Mouse (Mus musculus): ENCODE data around the gene Trpm4. TPM values are rescaled to one million over a fixed set of nuclear protein-coding genes. Genes with fewer than 3 reads are reported as not detected.

Trpm4 gene
- polyA plus RNA-seq, 1 experiment from 2014 or later = 19.6 TPM

GRCm38 (mm10) chr7:45328841-45329475, 4.6 kb downstream of the Trpm4 start:
- no peak overlapping the region for H3K27ac ChIP-seq (ENCODE audit: low read length)
- peaks cover 6% of the 10 kb centered on the region for H3K4me1 ChIP-seq (replicated peaks; ENCODE audit: control insufficient read depth, insufficient read depth, low read length)
- H3K4me2 ChIP-seq (ENCODE audit: low read depth, low read length) = no peak overlapping the region
- no peak overlapping the region for H3K4me3 ChIP-seq (ENCODE audit: low read length)
- peaks cover 14% of the 10 kb centered on the region for H3K36me3 ChIP-seq (ENCODE audit: control insufficient read depth, insufficient read depth, low read length)
- peaks cover 2% of the 10 kb centered on the region; the same call in 1 of the 2 replicates for H3K9me3 ChIP-seq (ENCODE audit: control insufficient read depth, low read length)
- H3K27me3 ChIP-seq (ENCODE audit: control insufficient read depth, insufficient read depth, low read depth, low read length) = no peaks in the 10 kb centered on the region
- no peak overlapping the region for H3K9ac ChIP-seq (ENCODE audit: low read length)
- 77% methylated on average over 13 of the region's 13 CpGs for WGBS
- no peak for ATAC-seq (ENCODE audit: low read depth)

- Histone ChIP-seq H3K9me3 (ENCODE audit: control insufficient read depth, low read length) (peaks cover 2% of the 10 kb centered on the region; the same call in 1 of the 2 replicates), H3K4me1 (replicated peaks; ENCODE audit: control insufficient read depth, insufficient read depth, low read length) (no peaks in the 10 kb centered on the region), H3K9ac (ENCODE audit: low read length) (no peak overlapping the region), H3K4me2 (ENCODE audit: low read depth, low read length) (no peak overlapping the region), H3K27me3 (ENCODE audit: control insufficient read depth, insufficient read depth, low read depth, low read length) (no peaks in the 10 kb centered on the region), H3K27ac (ENCODE audit: low read length) (no peak overlapping the region), H3K4me3 (ENCODE audit: low read length) (no peak overlapping the region), H3K36me3 (ENCODE audit: control insufficient read depth, insufficient read depth, low read length) (peaks cover 20% of the 10 kb centered on the region)
- ATAC-seq (ENCODE audit: low read depth) = no peak
Observed at GRCm38 (mm10) chr7:45325800-45326199, 7.8 kb downstream of the Trpm4 start.

GRCm38 (mm10) chr7:45323069-45323468, 10.5 kb downstream of the Trpm4 start:
- Histone ChIP-seq H3K4me2 (ENCODE audit: low read depth, low read length) (no peak overlapping the region), H3K4me3 (ENCODE audit: low read length) (no peak overlapping the region), H3K36me3 (ENCODE audit: control insufficient read depth, insufficient read depth, low read length) (peaks cover 20% of the 10 kb centered on the region), H3K27me3 (ENCODE audit: control insufficient read depth, insufficient read depth, low read depth, low read length) (no peaks in the 10 kb centered on the region), H3K4me1 (replicated peaks; ENCODE audit: control insufficient read depth, insufficient read depth, low read length) (no peaks in the 10 kb centered on the region), H3K9me3 (ENCODE audit: control insufficient read depth, low read length) (peaks cover 2% of the 10 kb centered on the region; the same call in 1 of the 2 replicates), H3K9ac (ENCODE audit: low read length) (no peak overlapping the region), H3K27ac (ENCODE audit: low read length) (no peak overlapping the region)
- ATAC-seq (ENCODE audit: low read depth) = no peak
- WGBS = 90% methylated on average over 5 of the region's 5 CpGs

GRCm38 (mm10) chr7:45322245-45322644, 11.3 kb downstream of the Trpm4 start:
- Histone ChIP-seq H3K4me3 (ENCODE audit: low read length) (no peak overlapping the region), H3K27me3 (ENCODE audit: control insufficient read depth, insufficient read depth, low read depth, low read length) (no peaks in the 10 kb centered on the region), H3K4me2 (ENCODE audit: low read depth, low read length) (no peak overlapping the region), H3K9me3 (ENCODE audit: control insufficient read depth, low read length) (peaks cover 2% of the 10 kb centered on the region; the same call in 1 of the 2 replicates), H3K4me1 (replicated peaks; ENCODE audit: control insufficient read depth, insufficient read depth, low read length) (no peaks in the 10 kb centered on the region), H3K9ac (ENCODE audit: low read length) (no peak overlapping the region), H3K36me3 (ENCODE audit: control insufficient read depth, insufficient read depth, low read length) (peaks cover 24% of the 10 kb centered on the region), H3K27ac (ENCODE audit: low read length) (no peak overlapping the region)
- ATAC-seq (ENCODE audit: low read depth) = no peak
- 89% methylated on average over 4 of the region's 4 CpGs for WGBS

DNA sequence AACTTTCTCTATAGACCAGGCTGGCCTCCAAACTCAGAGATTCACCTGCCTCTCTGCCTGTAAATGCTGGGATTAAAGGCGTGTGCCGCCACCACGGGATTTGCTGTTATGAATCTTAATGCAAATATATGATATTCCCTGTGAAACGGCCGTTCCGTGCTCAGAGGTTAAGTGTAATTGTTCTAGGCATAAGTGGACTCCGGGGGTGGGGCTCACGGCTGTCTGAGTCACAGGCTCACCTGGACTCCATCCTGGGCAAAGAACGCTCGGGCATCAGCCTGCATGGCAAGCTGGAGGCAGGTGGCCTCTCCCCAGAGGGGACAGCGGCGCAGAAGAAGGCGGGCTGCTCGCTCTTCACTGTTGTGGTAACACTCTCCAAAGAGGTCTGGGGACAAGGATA, 17.0 kb downstream of the Trpm4 start:
- WGBS = 76% methylated on average over 14 of the region's 14 CpGs
- Histone ChIP-seq H3K36me3 (ENCODE audit: control insufficient read depth, insufficient read depth, low read length) (peaks cover 11% of the 10 kb centered on the region), H3K9me3 (ENCODE audit: control insufficient read depth, low read length) (no peaks in the 10 kb centered on the region), H3K4me3 (ENCODE audit: low read length) (no peak overlapping the region), H3K9ac (ENCODE audit: low read length) (no peak overlapping the region), H3K4me2 (ENCODE audit: low read depth, low read length) (no peak overlapping the region), H3K27me3 (ENCODE audit: control insufficient read depth, insufficient read depth, low read depth, low read length) (no peaks in the 10 kb centered on the region), H3K4me1 (replicated peaks; ENCODE audit: control insufficient read depth, insufficient read depth, low read length) (peaks cover 2% of the 10 kb centered on the region; the same call in 1 of the 2 replicates), H3K27ac (ENCODE audit: low read length) (no peak overlapping the region)
- ATAC-seq (ENCODE audit: low read depth) = peak; percentile 38; the same call in 1 of the 2 replicates

DNA sequence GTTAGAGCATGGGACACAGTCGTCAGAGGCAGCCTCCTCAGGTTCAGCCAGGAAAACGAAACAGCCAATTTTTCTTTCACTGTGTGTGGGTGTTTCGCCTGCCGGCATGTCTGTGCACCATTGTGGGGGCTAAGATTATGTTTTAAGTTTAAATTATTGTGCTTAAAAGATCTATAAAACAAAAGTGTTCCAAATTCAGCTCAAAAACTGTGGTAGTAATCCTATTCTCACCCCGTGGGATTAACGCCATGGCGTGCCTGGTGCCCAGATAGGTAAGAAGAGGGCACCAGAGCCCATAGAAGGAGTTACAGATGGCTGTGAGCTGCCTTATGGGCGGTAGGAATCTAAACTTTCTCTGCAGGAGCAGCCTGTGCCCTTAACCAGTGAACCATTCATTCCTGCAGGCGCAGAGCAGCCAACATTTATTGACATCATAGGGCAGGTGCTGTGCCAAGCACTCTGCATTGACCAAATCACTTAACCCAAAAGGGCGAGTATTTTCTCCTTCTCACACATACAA, 18.3 kb downstream of the Trpm4 start:
- Histone ChIP-seq H3K4me1 (replicated peaks; ENCODE audit: control insufficient read depth, insufficient read depth, low read length) (peaks cover 2% of the 10 kb centered on the region; the same call in 1 of the 2 replicates), H3K9me3 (ENCODE audit: control insufficient read depth, low read length) (no peaks in the 10 kb centered on the region), H3K36me3 (ENCODE audit: control insufficient read depth, insufficient read depth, low read length) (peaks cover 11% of the 10 kb centered on the region), H3K9ac (ENCODE audit: low read length) (no peak overlapping the region), H3K27ac (ENCODE audit: low read length) (no peak overlapping the region), H3K4me2 (ENCODE audit: low read depth, low read length) (no peak overlapping the region), H3K27me3 (ENCODE audit: control insufficient read depth, insufficient read depth, low read depth, low read length) (no peaks in the 10 kb centered on the region), H3K4me3 (ENCODE audit: low read length) (no peak overlapping the region)
- no peak for ATAC-seq (ENCODE audit: low read depth)
- 81% methylated on average over 10 of the region's 10 CpGs for WGBS

- Histone ChIP-seq H3K4me2 (ENCODE audit: low read depth, low read length) (no peak overlapping the region), H3K27ac (ENCODE audit: low read length) (no peak overlapping the region), H3K9ac (ENCODE audit: low read length) (no peak overlapping the region), H3K4me3 (ENCODE audit: low read length) (no peak overlapping the region), H3K9me3 (ENCODE audit: control insufficient read depth, low read length) (no peaks in the 10 kb centered on the region), H3K27me3 (ENCODE audit: control insufficient read depth, insufficient read depth, low read depth, low read length) (no peaks in the 10 kb centered on the region), H3K4me1 (replicated peaks; ENCODE audit: control insufficient read depth, insufficient read depth, low read length) (peaks cover 2% of the 10 kb centered on the region; the same call in 1 of the 2 replicates), H3K36me3 (ENCODE audit: control insufficient read depth, insufficient read depth, low read length) (peaks cover 11% of the 10 kb centered on the region)
- ATAC-seq (ENCODE audit: low read depth) = no peak
- 27% methylated on average over 9 of the region's 9 CpGs for WGBS
Observed at GRCm38 (mm10) chr7:45313495-45313894, 20.1 kb downstream of the Trpm4 start.

DNA sequence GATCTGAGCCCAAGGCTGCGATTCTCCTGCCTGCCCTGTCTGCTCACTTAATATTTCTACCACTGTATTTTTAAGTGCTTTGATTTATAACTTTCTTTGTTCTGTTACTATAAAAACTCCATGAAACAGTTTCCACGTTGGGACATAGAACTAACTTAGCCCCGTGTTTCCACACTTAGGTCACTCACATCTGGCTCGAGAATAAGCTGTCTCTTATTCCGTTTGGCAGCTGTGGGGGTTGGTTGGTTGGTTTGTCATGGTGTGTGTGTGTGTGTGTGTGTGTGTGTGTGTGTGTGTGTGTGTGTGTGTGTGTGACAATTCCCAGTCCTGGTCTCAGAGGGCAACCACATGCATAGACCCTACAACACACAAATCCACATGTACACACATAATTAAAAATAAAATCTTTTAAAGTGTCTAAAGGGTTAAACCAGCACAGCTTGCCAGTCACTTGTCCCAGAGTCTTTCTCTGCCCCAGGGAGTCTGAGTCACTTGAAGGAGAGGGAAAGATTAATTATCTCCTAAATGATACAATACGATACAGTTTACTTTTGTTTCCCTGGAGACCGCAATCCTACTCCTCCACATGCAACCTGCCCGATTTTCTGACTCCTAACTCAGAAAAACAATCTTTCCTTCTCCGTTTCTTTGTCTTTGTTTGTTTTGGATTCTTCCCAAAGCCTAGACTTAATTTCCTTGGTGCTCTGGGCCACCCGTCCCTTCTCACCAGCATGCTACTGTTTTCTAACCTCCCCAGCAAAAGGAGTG, 20.7 kb downstream of the Trpm4 start:
- no peak overlapping the region for H3K9ac ChIP-seq (ENCODE audit: low read length)
- ATAC-seq (ENCODE audit: low read depth) = no peak

DNA sequence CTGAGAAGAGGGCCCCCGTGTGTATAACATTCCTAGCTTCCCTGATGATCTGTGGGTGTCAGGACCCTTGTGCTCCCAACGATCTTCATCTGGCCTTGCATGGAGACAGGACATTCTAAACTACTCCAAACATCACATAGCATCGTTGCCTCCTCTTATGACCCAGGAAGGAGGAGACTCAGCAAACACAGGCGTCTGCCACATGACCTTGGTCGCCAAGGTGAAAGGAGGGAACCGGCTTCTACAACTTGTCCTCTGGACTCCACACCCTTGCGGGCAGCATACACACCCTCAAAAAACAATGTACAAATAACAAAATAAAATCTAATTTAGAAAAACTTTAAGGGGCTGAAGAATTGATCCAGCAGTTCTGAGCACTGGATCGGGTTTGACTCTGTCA, 21.6 kb downstream of the Trpm4 start:
- 27% methylated on average over 8 of the region's 8 CpGs for WGBS
- Histone ChIP-seq H3K36me3 (ENCODE audit: control insufficient read depth, insufficient read depth, low read length) (peaks cover 10% of the 10 kb centered on the region), H3K9me3 (ENCODE audit: control insufficient read depth, low read length) (no peaks in the 10 kb centered on the region), H3K27ac (ENCODE audit: low read length) (no peak overlapping the region), H3K9ac (ENCODE audit: low read length) (no peak overlapping the region), H3K4me2 (ENCODE audit: low read depth, low read length) (no peak overlapping the region), H3K4me3 (ENCODE audit: low read length) (no peak overlapping the region), H3K27me3 (ENCODE audit: control insufficient read depth, insufficient read depth, low read depth, low read length) (no peaks in the 10 kb centered on the region), H3K4me1 (replicated peaks; ENCODE audit: control insufficient read depth, insufficient read depth, low read length) (peaks cover 2% of the 10 kb centered on the region; the same call in 1 of the 2 replicates)
- ATAC-seq (ENCODE audit: low read depth) = no peak

More for the DNA sequence above, 20.7 kb downstream of the Trpm4 start:
- H3K4me3 ChIP-seq (ENCODE audit: low read length) = no peak overlapping the region
- H3K4me1 ChIP-seq (replicated peaks; ENCODE audit: control insufficient read depth, insufficient read depth, low read length) = peaks cover 2% of the 10 kb centered on the region; the same call in 1 of the 2 replicates
- no peak overlapping the region for H3K4me2 ChIP-seq (ENCODE audit: low read depth, low read length)
- no peak overlapping the region for H3K27ac ChIP-seq (ENCODE audit: low read length)
- no peaks in the 10 kb centered on the region for H3K9me3 ChIP-seq (ENCODE audit: control insufficient read depth, low read length)
- H3K27me3 ChIP-seq (ENCODE audit: control insufficient read depth, insufficient read depth, low read depth, low read length) = no peaks in the 10 kb centered on the region
- WGBS = 15% methylated on average over 10 of the region's 10 CpGs
- H3K36me3 ChIP-seq (ENCODE audit: control insufficient read depth, insufficient read depth, low read length) = peaks cover 13% of the 10 kb centered on the region
